Mouse (Mus musculus): Measurements from ENCODE around the gene Rtl5. TPM values are rescaled to one million over a fixed set of nuclear protein-coding genes. Genes with fewer than 3 reads are reported as not detected.

Rtl5 gene
- polyA plus RNA-seq, 1 experiment from 2014 or later = 8.5 TPM

DNA sequence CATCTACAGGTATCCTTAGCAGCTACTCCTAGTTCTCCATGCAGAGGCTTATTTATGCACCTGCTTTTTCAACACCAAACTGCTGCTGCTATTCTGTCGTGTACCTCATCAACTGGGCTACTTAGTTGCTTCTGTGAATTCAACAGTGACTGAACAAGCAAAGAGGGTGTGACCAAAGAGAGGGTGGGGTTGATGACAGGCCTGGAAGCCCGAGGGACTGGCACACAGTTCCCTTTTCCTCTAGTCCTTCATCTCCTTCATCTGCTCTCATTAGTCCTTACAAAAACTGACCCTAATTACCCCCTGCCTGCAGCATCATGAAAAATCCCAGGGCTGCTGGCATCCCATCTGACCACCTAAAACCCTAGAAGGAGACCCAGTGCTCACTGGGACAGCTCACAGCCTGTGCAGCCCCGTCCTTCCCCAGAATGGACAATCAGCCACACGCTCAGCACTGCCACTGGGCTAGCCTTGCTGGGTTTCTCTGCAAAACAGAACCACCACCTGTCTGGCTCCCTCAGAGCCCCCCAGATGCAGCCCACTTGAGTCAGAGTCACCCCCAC, 5.8 kb downstream of the Rtl5 start:
- in situ Hi-C loops (cut with MboI; ENCODE audit: low pct_unique_long_range_greater_than_20kb) = no loop called here
- ChIA-PET POLR2A (no interaction called here), CTCF (interaction anchor here (1.2 to 2.4 kb wide), 5 partner anchors 13 to 109 kb away, joined by 3 to 11 read pairs (median 7); no protein-coding TSS in a partner anchor)
- peaks cover 3% of the 10 kb centered on the region for H3K27me3 ChIP-seq
- no peak for TF ChIP-seq CTCF (IDR thresholded peaks at IDR 0.05)
- ATAC-seq (no peak), DNase-seq (ENCODE audit: low read depth, low spot score) (no peak)

GRCm38 (mm10) chrX:102064062-102064461, 7.0 kb downstream of the Rtl5 start:
- ChIA-PET POLR2A (no interaction called here), CTCF (interaction anchor here (1.2 kb wide), 1 partner anchor 82 kb away, joined by 3 read pairs; no protein-coding TSS in a partner anchor)
- ATAC-seq = no peak
- in situ Hi-C loops (cut with MboI; ENCODE audit: low pct_unique_long_range_greater_than_20kb) = loop anchor here (5.0 kb wide), 1 partner anchor 107 kb away; no protein-coding TSS in a partner anchor
- no peaks in the 10 kb centered on the region for H3K27me3 ChIP-seq
- DNase-seq (ENCODE audit: low read depth, low spot score) = no peak
- TF ChIP-seq CTCF (IDR thresholded peaks at IDR 0.05) = no peak

DNA sequence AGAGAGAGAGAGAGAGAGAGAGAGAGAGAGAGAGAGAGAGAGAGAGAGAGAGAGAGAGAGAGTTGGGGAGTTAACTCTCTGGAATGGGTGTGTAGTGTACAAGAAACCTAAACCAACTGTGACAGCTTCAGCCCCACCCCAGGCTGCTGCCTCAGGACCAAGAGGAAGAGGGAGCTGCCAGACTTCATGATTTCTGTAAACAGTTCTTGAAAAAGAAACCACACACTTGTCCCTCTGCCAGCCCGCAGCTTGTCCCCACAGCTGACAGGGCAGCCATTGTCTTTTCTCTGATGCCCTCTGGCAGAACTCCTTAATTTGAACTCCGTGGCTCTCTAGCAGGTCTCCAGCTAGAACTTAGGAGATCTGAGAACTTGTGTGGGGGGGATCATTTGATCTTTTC, 10.2 kb downstream of the Rtl5 start:
- POLR2A ChIA-PET = no interaction called here
- DNase-seq (ENCODE audit: low read depth, low spot score) (no peak), ATAC-seq (no peak)
- in situ Hi-C loops (cut with MboI; ENCODE audit: low pct_unique_long_range_greater_than_20kb) = loop anchor here (5.0 kb wide), 1 partner anchor 104 kb away; no protein-coding TSS in a partner anchor
- TF ChIP-seq CTCF (IDR thresholded peaks at IDR 0.05) = no peak
- CTCF ChIA-PET = interaction anchor here (1.0 to 1.1 kb wide), 2 partner anchors 22 to 74 kb away, joined by 3 read pairs; no protein-coding TSS in a partner anchor
- peaks cover 6% of the 10 kb centered on the region for H3K27me3 ChIP-seq

DNA sequence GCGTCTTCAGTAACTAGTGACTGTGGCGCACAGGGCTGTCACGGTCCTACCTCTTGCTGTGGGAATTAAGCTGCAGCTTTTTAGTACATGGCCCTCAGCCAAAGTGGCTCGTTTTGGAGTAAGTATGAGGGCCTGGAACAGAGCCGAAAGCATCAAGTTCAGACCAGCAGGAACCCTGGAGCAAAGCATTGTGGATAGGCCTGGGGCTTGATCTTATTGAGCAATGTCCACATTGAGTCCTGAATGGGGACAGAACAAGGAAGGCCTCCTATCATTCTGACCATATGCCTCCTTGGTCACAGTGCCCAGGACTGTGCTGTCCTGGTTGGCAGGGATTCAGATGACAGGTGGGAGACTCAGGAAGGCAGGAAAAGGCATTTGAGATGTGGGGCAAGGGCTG, 10.9 kb downstream of the Rtl5 start:
- no peak for TF ChIP-seq CTCF (IDR thresholded peaks at IDR 0.05)
- H3K27me3 ChIP-seq = peaks cover 8% of the 10 kb centered on the region
- POLR2A ChIA-PET = no interaction called here
- ATAC-seq = no peak
- in situ Hi-C loops (cut with MboI; ENCODE audit: low pct_unique_long_range_greater_than_20kb) = loop anchor here (5.0 kb wide), 1 partner anchor 103 kb away; no protein-coding TSS in a partner anchor
- CTCF ChIA-PET = interaction anchor here (1.1 to 1.4 kb wide), 2 partner anchors 22 to 107 kb away, joined by 3 read pairs; no protein-coding TSS in a partner anchor
- no peak for DNase-seq (ENCODE audit: low read depth, low spot score)

- TF ChIP-seq CTCF (IDR thresholded peaks at IDR 0.05) = no peak
- CTCF ChIA-PET = interaction anchor here (1.4 kb wide), 1 partner anchor 106 kb away, joined by 3 read pairs; no protein-coding TSS in a partner anchor
- in situ Hi-C loops (cut with MboI; ENCODE audit: low pct_unique_long_range_greater_than_20kb) = loop anchor here (10.0 kb wide), 1 partner anchor 245 kb away; no protein-coding TSS in a partner anchor
- H3K27me3 ChIP-seq = peaks cover 8% of the 10 kb centered on the region
- POLR2A ChIA-PET = no interaction called here
- DNase-seq (ENCODE audit: low read depth, low spot score) (no peak), ATAC-seq (no peak)
Measured at GRCm38 (mm10) chrX:102059437-102059836, 11.7 kb downstream of the Rtl5 start.

GRCm38 (mm10) chrX:102054009-102054408, 17.1 kb downstream of the Rtl5 start:
- DNase-seq (ENCODE audit: low read depth, low spot score) (no peak), ATAC-seq (no peak)
- in situ Hi-C loops (cut with MboI; ENCODE audit: low pct_unique_long_range_greater_than_20kb) = loop anchor here (10.0 kb wide), 1 partner anchor 239 kb away; no protein-coding TSS in a partner anchor
- TF ChIP-seq CTCF (IDR thresholded peaks at IDR 0.05) = no peak
- ChIA-PET CTCF (interaction anchor here (1.1 to 1.4 kb wide), 2 partner anchors 29 to 72 kb away, joined by 3 to 4 read pairs; no protein-coding TSS in a partner anchor), POLR2A (no interaction called here)
- peaks cover 15% of the 10 kb centered on the region for H3K27me3 ChIP-seq

DNA sequence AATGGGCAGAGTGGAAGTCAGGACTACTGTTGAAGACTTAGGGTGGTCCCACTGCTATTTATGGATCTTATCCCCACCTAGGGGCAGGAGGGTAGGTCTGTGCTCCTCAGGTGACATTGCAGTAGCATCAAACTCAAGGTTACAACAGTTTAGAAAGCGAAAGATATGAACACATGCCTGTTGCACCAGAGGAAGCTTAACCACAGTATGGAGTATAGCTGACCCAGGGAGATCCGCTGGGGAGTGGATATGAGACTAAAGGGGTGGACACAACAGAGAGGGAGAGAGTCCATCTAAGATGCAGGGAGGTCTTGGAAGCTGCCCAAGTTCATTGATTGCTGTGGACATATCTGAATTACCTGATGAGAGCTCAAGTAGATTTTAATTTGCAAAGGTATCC, 17.7 kb downstream of the Rtl5 start:
- no peak for TF ChIP-seq CTCF (IDR thresholded peaks at IDR 0.05)
- CTCF ChIA-PET = interaction anchor here (1.1 to 1.4 kb wide), 2 partner anchors 29 to 71 kb away, joined by 3 to 4 read pairs; no protein-coding TSS in a partner anchor
- POLR2A ChIA-PET = no interaction called here
- ATAC-seq (no peak), DNase-seq (ENCODE audit: low read depth, low spot score) (no peak)
- peaks cover 10% of the 10 kb centered on the region for H3K27me3 ChIP-seq
- in situ Hi-C loops (cut with MboI; ENCODE audit: low pct_unique_long_range_greater_than_20kb) = loop anchor here (10.0 kb wide), 1 partner anchor 239 kb away; no protein-coding TSS in a partner anchor

DNA sequence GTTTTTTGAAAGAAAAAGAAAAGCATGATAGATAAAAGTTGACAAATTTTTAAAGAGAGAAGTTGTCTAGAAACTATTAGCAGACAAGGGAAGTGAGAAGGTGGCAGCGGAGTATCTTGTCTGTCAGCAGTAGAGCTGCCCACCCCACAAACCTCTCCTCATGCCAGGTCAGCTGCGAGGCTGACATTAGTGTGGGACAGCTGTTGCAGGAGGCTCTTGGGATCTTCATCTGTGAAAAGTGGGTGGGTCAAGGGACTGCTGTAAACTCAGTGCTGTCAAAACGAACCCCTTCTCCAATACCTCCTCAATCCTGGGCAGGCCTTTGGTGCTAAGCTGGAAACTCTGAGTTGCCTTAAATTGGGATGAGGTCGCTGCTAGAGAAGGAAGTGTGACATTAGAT, 19.9 kb downstream of the Rtl5 start:
- no peak for ATAC-seq
- TF ChIP-seq CTCF (IDR thresholded peaks at IDR 0.05) = no peak
- no peak for DNase-seq (ENCODE audit: low read depth, low spot score)
- ChIA-PET POLR2A (no interaction called here), CTCF (interaction anchor here (1.2 to 1.9 kb wide), 2 partner anchors 15 to 70 kb away, joined by 3 to 7 read pairs; no protein-coding TSS in a partner anchor)
- H3K27me3 ChIP-seq = peaks cover 10% of the 10 kb centered on the region
- in situ Hi-C loops (cut with MboI; ENCODE audit: low pct_unique_long_range_greater_than_20kb) = loop anchor here (10.0 kb wide), 1 partner anchor 236 kb away; no protein-coding TSS in a partner anchor

DNA sequence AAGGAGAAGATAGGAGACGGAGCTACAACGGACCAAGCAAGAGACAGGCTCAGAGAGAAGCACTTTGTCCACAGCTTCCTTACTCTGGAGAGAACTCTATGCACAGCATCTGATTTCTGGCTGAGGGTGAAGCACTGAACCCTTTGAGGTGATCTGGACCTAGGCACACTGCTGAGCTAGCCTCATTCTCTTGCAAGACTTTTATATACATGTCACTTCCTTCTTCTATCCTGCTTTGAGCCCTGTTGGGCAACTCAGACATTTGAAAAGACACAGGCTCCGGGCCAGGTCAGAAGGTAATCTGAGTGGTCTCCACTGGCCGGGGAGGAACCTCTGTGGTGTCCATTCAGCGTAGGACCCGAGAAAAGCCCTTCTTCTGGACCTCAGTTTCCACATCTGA, 20.6 kb downstream of the Rtl5 start:
- ATAC-seq = no peak
- peaks cover 10% of the 10 kb centered on the region for H3K27me3 ChIP-seq
- ChIA-PET POLR2A (no interaction called here), CTCF (no interaction called here)
- no peak for TF ChIP-seq CTCF (IDR thresholded peaks at IDR 0.05)
- DNase-seq (ENCODE audit: low read depth, low spot score) = no peak
- in situ Hi-C loops (cut with MboI; ENCODE audit: low pct_unique_long_range_greater_than_20kb) = loop anchor here (10.0 kb wide), 1 partner anchor 236 kb away; no protein-coding TSS in a partner anchor

- ChIA-PET CTCF (interaction anchor here (1.6 kb wide), 1 partner anchor 99 kb away, joined by 4 read pairs; no protein-coding TSS in a partner anchor), POLR2A (no interaction called here)
- H3K27me3 ChIP-seq = peaks cover 4% of the 10 kb centered on the region
- DNase-seq (ENCODE audit: low read depth, low spot score) = no peak
- TF ChIP-seq CTCF (IDR thresholded peaks at IDR 0.05) = no peak
- no peak for ATAC-seq
- in situ Hi-C loops (cut with MboI; ENCODE audit: low pct_unique_long_range_greater_than_20kb) = no loop called here
Measured at GRCm38 (mm10) chrX:102042386-102042785, 28.7 kb downstream of the Rtl5 start.

- in situ Hi-C loops (cut with MboI; ENCODE audit: low pct_unique_long_range_greater_than_20kb) = no loop called here
- TF ChIP-seq CTCF (IDR thresholded peaks at IDR 0.05) = no peak
- ChIA-PET CTCF (no interaction called here), POLR2A (no interaction called here)
- DNase-seq (ENCODE audit: low read depth, low spot score) = no peak
- H3K27me3 ChIP-seq = peaks cover 4% of the 10 kb centered on the region
- no peak for ATAC-seq
Measured at GRCm38 (mm10) chrX:102041562-102041961, 29.5 kb downstream of the Rtl5 start.

Measured in Patski (cell line).